Mouse (Mus musculus): ENCODE data around the gene Hist1h2bf. TPM values are rescaled to one million over a fixed set of nuclear protein-coding genes. Genes with fewer than 3 reads are reported as not detected.

The Hist1h2bf gene
- polyA plus RNA-seq, 1 experiment from 2014 or later: 4.1 TPM

DNA sequence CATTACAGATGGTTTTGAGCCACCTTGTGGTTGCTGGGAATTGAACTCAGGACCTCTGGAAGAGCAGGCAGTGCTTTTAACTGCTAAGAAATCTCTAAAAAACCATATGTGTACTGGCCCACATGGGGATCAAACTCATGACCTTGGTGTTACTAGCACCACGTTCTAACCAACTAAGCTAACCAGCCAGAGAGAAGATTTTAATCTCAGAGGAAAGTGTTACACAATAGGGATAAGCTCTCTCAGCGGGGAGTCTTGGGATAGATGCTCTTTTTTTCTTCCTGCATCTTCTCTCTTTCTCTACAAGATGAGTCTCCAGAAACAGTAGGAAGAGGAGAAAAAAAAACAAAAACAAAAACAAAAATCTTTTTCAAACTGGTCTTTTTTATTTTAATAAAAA, 36.4 kb upstream of the Hist1h2bf start:
- Histone ChIP-seq H3K36me3 (replicated peaks; ENCODE audit: control insufficient read depth, insufficient read depth, low read depth, low read length) (no peaks in the 10 kb centered on the region), H3K27me3 (ENCODE audit: control insufficient read depth, insufficient read depth, low read length) (no peaks in the 10 kb centered on the region), H3K4me2 (ENCODE audit: low read depth, low read length) (no peak overlapping the region), H3K4me3 (ENCODE audit: low read depth, low read length) (no peak overlapping the region), H3K9ac (replicated peaks; ENCODE audit: low read length) (no peak overlapping the region), H3K4me1 (ENCODE audit: control insufficient read depth, insufficient read depth, low read length) (no peaks in the 10 kb centered on the region), H3K9me3 (replicated peaks; ENCODE audit: control insufficient read depth, low read length) (no peaks in the 10 kb centered on the region), H3K27ac (replicated peaks; ENCODE audit: low read depth, low read length) (no peak overlapping the region)
- DNase-seq (ENCODE audit: low spot score) (peak; percentile 1), ATAC-seq (replicated peaks; ENCODE audit: insufficient number of reproducible peaks, low FRiP score, low TSS enrichment, low read depth) (no peak)
- WGBS: 65% methylated on average over 2 of the region's 2 CpGs

DNA sequence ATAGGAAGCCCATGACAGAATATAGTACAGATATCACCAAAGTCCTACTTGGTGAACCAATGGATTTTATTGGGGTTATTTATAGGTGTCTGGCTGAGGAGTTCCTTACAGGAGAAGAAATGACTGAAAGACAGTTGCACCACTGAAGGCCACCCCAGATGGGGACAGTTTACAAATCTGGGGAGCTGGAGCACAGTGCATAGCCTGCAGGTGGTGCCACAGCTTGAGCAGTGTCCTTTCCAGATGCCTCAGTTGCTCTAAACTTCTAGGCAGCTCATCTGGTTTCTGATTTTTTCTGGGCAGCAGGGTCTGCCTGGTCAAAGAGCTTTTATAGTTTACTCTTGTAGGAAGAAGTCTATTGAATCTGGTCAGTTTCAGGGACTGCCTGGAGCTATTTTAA, 35.8 kb upstream of the Hist1h2bf start:
- ATAC-seq (replicated peaks; ENCODE audit: insufficient number of reproducible peaks, low FRiP score, low TSS enrichment, low read depth) (no peak), DNase-seq (ENCODE audit: low spot score) (no peak)
- Histone ChIP-seq H3K27ac (replicated peaks; ENCODE audit: low read depth, low read length) (no peak overlapping the region), H3K36me3 (replicated peaks; ENCODE audit: control insufficient read depth, insufficient read depth, low read depth, low read length) (no peaks in the 10 kb centered on the region), H3K4me1 (ENCODE audit: control insufficient read depth, insufficient read depth, low read length) (no peaks in the 10 kb centered on the region), H3K4me3 (ENCODE audit: low read depth, low read length) (no peak overlapping the region), H3K9ac (replicated peaks; ENCODE audit: low read length) (no peak overlapping the region), H3K4me2 (ENCODE audit: low read depth, low read length) (no peak overlapping the region), H3K9me3 (replicated peaks; ENCODE audit: control insufficient read depth, low read length) (no peaks in the 10 kb centered on the region), H3K27me3 (ENCODE audit: control insufficient read depth, insufficient read depth, low read length) (no peaks in the 10 kb centered on the region)

DNA sequence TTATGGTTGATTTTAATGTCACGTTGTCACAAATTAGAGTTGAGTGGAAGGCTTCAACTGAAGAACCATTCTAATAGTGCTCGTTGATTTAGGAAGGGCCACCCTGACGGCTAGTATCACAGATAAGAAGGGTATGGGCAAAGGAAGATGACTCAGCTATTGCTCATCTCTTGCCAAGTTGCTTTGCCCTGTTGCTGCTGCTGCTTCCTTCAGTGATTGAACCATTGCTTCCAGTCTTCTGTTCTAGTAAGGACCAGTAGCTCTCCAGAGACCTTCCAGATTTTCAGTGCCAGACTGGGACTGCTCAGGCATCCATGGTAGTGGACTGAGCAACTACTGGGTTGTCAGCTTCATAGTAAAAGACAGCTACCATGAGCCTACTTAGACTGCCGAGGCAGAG, 35.2 kb upstream of the Hist1h2bf start:
- DNase-seq (ENCODE audit: low spot score) (no peak), ATAC-seq (replicated peaks; ENCODE audit: insufficient number of reproducible peaks, low FRiP score, low TSS enrichment, low read depth) (no peak)
- Histone ChIP-seq H3K27me3 (ENCODE audit: control insufficient read depth, insufficient read depth, low read length) (no peaks in the 10 kb centered on the region), H3K36me3 (replicated peaks; ENCODE audit: control insufficient read depth, insufficient read depth, low read depth, low read length) (no peaks in the 10 kb centered on the region), H3K27ac (replicated peaks; ENCODE audit: low read depth, low read length) (no peak overlapping the region), H3K9ac (replicated peaks; ENCODE audit: low read length) (no peak overlapping the region), H3K9me3 (replicated peaks; ENCODE audit: control insufficient read depth, low read length) (no peaks in the 10 kb centered on the region), H3K4me2 (ENCODE audit: low read depth, low read length) (no peak overlapping the region), H3K4me3 (ENCODE audit: low read depth, low read length) (no peak overlapping the region), H3K4me1 (ENCODE audit: control insufficient read depth, insufficient read depth, low read length) (no peaks in the 10 kb centered on the region)
- 92% methylated on average over 4 of the region's 4 CpGs for WGBS

DNA sequence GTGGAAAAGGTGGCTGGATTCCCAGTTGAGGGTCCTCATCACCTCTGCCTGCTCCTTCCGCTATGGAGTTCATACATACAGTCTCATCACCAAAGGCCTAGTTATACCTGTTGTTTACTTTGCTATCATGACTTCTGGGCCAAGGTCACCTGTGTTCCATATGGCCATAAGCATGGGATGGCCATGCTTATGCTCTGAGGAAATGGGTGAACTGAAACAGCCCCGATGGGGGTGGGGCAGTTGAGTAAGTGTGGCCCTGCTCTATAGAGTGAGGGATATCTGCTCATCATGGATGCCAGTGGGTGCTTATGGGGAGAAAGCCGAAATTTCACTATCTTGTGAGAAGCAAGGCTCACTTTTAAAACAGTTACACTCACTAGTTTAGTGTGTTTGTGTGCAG, 31.1 kb upstream of the Hist1h2bf start:
- H3K36me3 ChIP-seq (replicated peaks; ENCODE audit: control insufficient read depth, insufficient read depth, low read depth, low read length): no peaks in the 10 kb centered on the region
- no peak overlapping the region for H3K4me2 ChIP-seq (ENCODE audit: low read depth, low read length)
- no peak overlapping the region for H3K4me3 ChIP-seq (ENCODE audit: low read depth, low read length)
- H3K27me3 ChIP-seq (ENCODE audit: control insufficient read depth, insufficient read depth, low read length): no peaks in the 10 kb centered on the region
- DNase-seq (ENCODE audit: low spot score) (no peak), ATAC-seq (replicated peaks; ENCODE audit: insufficient number of reproducible peaks, low FRiP score, low TSS enrichment, low read depth) (no peak)
- no peak overlapping the region for H3K27ac ChIP-seq (replicated peaks; ENCODE audit: low read depth, low read length)
- H3K9ac ChIP-seq (replicated peaks; ENCODE audit: low read length): no peak overlapping the region
- H3K9me3 ChIP-seq (replicated peaks; ENCODE audit: control insufficient read depth, low read length): no peaks in the 10 kb centered on the region
- H3K4me1 ChIP-seq (ENCODE audit: control insufficient read depth, insufficient read depth, low read length): no peaks in the 10 kb centered on the region
- 90% methylated on average over 3 of the region's 3 CpGs for WGBS

DNA sequence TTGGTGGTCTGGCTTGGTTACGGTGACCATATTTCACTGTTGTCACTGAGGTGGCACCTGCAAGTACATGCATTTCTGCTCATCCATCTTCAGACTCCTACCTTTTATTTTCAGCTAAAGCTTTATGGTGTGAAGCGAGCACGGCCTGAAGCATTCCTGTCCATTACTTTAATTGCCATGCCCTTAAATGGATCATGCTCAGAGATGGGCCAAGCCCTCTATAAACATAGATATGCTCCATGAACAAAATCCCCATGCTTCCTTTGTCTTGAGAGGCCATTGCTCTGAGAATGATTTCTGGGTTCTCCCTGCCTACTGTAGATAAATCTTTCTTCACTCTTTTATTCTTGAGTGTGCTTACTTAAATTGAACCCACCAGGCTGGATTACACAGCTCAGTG, 30.5 kb upstream of the Hist1h2bf start:
- no peak for ATAC-seq (replicated peaks; ENCODE audit: insufficient number of reproducible peaks, low FRiP score, low TSS enrichment, low read depth)
- WGBS: 89% methylated on average over 3 of the region's 3 CpGs
- H3K27ac ChIP-seq (replicated peaks; ENCODE audit: low read depth, low read length): no peak overlapping the region

DNA sequence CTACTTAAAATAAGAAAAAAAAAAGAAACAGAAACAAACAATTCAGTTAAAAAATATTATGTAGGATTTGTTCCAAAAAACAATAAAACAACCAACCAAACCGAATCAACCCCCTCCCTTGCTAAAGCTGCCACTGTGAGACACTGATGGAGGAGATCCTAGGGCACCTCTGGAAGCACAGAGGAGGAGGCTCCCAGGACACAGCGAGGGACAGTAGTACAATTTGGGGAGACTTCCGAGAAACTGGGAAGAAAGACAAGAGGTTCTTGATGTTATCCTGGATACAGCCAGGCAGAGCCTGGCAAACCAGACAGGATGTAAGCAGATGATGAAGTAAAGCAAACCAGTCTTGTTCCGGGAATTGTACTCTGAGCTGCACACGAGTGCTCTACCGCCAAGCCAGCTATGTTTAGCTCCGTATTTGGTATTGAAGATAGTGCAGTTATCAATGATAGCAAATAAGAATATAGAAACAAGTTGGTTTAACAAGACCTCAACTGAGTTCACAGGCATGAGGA, 29.2 kb upstream of the Hist1h2bf start:
- no peaks in the 10 kb centered on the region for H3K36me3 ChIP-seq (replicated peaks; ENCODE audit: control insufficient read depth, insufficient read depth, low read depth, low read length)
- DNase-seq (ENCODE audit: low spot score): no peak
- H3K27me3 ChIP-seq (ENCODE audit: control insufficient read depth, insufficient read depth, low read length): no peaks in the 10 kb centered on the region
- no peak overlapping the region for H3K4me2 ChIP-seq (ENCODE audit: low read depth, low read length)
- H3K9ac ChIP-seq (replicated peaks; ENCODE audit: low read length): no peak overlapping the region
- no peaks in the 10 kb centered on the region for H3K4me1 ChIP-seq (ENCODE audit: control insufficient read depth, insufficient read depth, low read length)
- no peak overlapping the region for H3K4me3 ChIP-seq (ENCODE audit: low read depth, low read length)
- 83% methylated on average over 7 of the region's 7 CpGs for WGBS
- H3K27ac ChIP-seq (replicated peaks; ENCODE audit: low read depth, low read length): no peak overlapping the region
- H3K9me3 ChIP-seq (replicated peaks; ENCODE audit: control insufficient read depth, low read length): no peaks in the 10 kb centered on the region
- no peak for ATAC-seq (replicated peaks; ENCODE audit: insufficient number of reproducible peaks, low FRiP score, low TSS enrichment, low read depth)

More for the DNA sequence above, 30.5 kb upstream of the Hist1h2bf start:
- Histone ChIP-seq H3K9me3 (replicated peaks; ENCODE audit: control insufficient read depth, low read length) (no peaks in the 10 kb centered on the region), H3K4me3 (ENCODE audit: low read depth, low read length) (no peak overlapping the region), H3K4me2 (ENCODE audit: low read depth, low read length) (no peak overlapping the region), H3K27me3 (ENCODE audit: control insufficient read depth, insufficient read depth, low read length) (no peaks in the 10 kb centered on the region), H3K36me3 (replicated peaks; ENCODE audit: control insufficient read depth, insufficient read depth, low read depth, low read length) (no peaks in the 10 kb centered on the region), H3K4me1 (ENCODE audit: control insufficient read depth, insufficient read depth, low read length) (no peaks in the 10 kb centered on the region), H3K9ac (replicated peaks; ENCODE audit: low read length) (no peak overlapping the region)
- DNase-seq (ENCODE audit: low spot score): no peak

DNA sequence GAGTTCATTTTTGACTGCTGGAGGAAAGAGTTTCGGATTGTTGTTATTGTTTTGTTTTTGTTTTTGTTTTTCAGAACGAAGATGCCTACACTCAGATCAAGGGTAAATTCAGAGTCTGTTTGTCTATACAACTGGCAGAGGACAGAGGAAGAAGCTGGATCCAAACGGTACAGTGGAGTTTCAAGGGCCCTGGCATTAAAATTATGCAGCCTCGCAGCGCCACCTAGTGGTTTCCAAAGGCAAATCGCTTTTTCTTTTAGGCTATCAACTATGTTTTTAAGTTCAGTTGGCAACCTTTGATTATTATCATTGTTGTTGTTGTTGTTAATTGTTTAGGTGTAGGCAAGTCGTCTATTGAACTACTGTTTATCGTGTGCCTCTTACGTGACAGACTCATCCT, 24.0 kb upstream of the Hist1h2bf start:
- Histone ChIP-seq H3K4me1 (ENCODE audit: control insufficient read depth, insufficient read depth, low read length) (no peaks in the 10 kb centered on the region), H3K4me3 (ENCODE audit: low read depth, low read length) (no peak overlapping the region), H3K27me3 (ENCODE audit: control insufficient read depth, insufficient read depth, low read length) (no peaks in the 10 kb centered on the region), H3K27ac (replicated peaks; ENCODE audit: low read depth, low read length) (no peak overlapping the region), H3K4me2 (ENCODE audit: low read depth, low read length) (no peak overlapping the region), H3K9me3 (replicated peaks; ENCODE audit: control insufficient read depth, low read length) (no peaks in the 10 kb centered on the region), H3K9ac (replicated peaks; ENCODE audit: low read length) (no peak overlapping the region), H3K36me3 (replicated peaks; ENCODE audit: control insufficient read depth, insufficient read depth, low read depth, low read length) (no peaks in the 10 kb centered on the region)
- ATAC-seq (replicated peaks; ENCODE audit: insufficient number of reproducible peaks, low FRiP score, low TSS enrichment, low read depth) (no peak), DNase-seq (ENCODE audit: low spot score) (peak; percentile 84)
- 6% methylated on average over 9 of the region's 9 CpGs for WGBS

DNA sequence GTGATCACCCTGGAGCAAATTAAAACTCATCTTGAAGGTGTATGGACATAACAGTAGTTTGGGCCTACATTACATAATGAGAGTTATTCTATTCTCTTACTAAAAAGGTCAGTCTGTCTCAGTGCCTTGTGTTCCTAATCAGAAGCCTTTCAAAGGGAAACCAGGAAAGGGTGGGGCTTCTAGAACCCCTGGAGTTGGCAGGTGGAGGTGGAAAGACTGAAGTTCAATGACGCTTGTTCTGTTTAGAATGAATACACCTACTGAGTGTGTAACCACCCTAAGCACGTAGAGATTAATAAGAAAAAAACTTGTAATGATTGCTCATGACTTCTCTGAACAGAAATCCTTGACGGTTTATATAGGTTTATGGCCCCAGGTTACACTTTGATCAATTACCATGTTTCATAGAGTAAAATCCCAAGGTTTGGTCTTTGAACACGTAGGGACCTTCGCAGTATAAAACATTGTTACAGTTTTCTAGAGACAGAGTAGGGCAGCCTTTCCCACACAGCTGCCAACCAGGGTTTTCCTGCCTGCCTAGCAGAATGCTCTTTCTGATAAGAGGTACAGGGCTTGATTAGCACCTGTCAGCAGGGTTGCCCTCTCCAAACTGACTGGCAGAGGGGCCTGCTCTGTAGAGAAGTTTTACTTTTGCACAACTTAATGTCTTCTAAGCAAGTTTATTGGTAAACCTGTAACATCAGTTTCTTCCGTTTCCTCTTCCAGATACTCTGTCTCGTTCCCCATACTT, 21.8 kb upstream of the Hist1h2bf start:
- no peaks in the 10 kb centered on the region for H3K36me3 ChIP-seq (replicated peaks; ENCODE audit: control insufficient read depth, insufficient read depth, low read depth, low read length)
- no peak overlapping the region for H3K27ac ChIP-seq (replicated peaks; ENCODE audit: low read depth, low read length)
- no peaks in the 10 kb centered on the region for H3K27me3 ChIP-seq (ENCODE audit: control insufficient read depth, insufficient read depth, low read length)
- WGBS: 81% methylated on average over 7 of the region's 7 CpGs
- no peak overlapping the region for H3K4me3 ChIP-seq (ENCODE audit: low read depth, low read length)
- DNase-seq (ENCODE audit: low spot score) (no peak), ATAC-seq (replicated peaks; ENCODE audit: insufficient number of reproducible peaks, low FRiP score, low TSS enrichment, low read depth) (no peak)
- no peaks in the 10 kb centered on the region for H3K4me1 ChIP-seq (ENCODE audit: control insufficient read depth, insufficient read depth, low read length)
- H3K9ac ChIP-seq (replicated peaks; ENCODE audit: low read length): no peak overlapping the region
- H3K9me3 ChIP-seq (replicated peaks; ENCODE audit: control insufficient read depth, low read length): no peaks in the 10 kb centered on the region
- H3K4me2 ChIP-seq (ENCODE audit: low read depth, low read length): no peak overlapping the region

All from embryonic facial prominence, embryonic 11.5 days (tissue).